Mouse (Mus musculus) activated CD4-positive, CD25-positive, alpha-beta regulatory T cell (primary cell): ENCODE data around the gene Gm17622. TPM values are rescaled to one million over a fixed set of nuclear protein-coding genes. Genes with fewer than 3 reads are reported as not detected.

ENCODE experiments used
- polyA plus RNA-seq, 2 experiments: library from polyadenylated mRNA; unstranded; fragments of 100-300 nt; shearing (Covaris generic); gene quantifications; one replicate each; pipeline ENCODE4 v1.2.1; 2017

Gene Gm17622
- not detected for polyA plus RNA-seq

GRCm38 (mm10) chr13:96490433-96490832 is at the start of gene Gm17622:
Gene Gm17622, plus strand, starts transcription at chr13:96490733.

GRCm38 (mm10) chr13:96470957-96471356 is 19.6 kb upstream of the Gm17622 start, which contains the start of gene Ankdd1b:
Gene Ankdd1b, minus strand, starts transcription at chr13:96471198.

Other genes with a start within 250 kb of the Gm17622 start
- gene Poc5, start 102.4 kb upstream of the Gm17622 start, polyA plus RNA-seq: 10 to 100 TPM; 18.9 to 22.6 TPM
- gene Ankdd1b, start 19.5 kb upstream of the Gm17622 start, polyA plus RNA-seq: not detected
- 10 to 100 TPM; 13.7 to 21.4 TPM for gene Polk, start 51.8 kb downstream of the Gm17622 start, polyA plus RNA-seq
- 10 to 100 TPM; 29.4 to 36.7 TPM for gene Col4a3bp, start 51.9 kb downstream of the Gm17622 start, polyA plus RNA-seq
- gene Hmgcr, start 180.2 kb downstream of the Gm17622 start, polyA plus RNA-seq: 10 to 100 TPM; 42.3 to 85.2 TPM